Mouse (Mus musculus) hindbrain, embryonic 11.5 days (tissue): ENCODE measurements around the gene Ppp4r4. TPM values are rescaled to one million over a fixed set of nuclear protein-coding genes. Genes with fewer than 3 reads are reported as not detected.

Experiments used
- ATAC-seq: fragments of 200-750 bp; cut with Nextera tagmentation; 2 replicates; pipeline ENCODE4 v1.8.0; 2017; ENCODE audit warnings: mild to moderate bottlenecking, moderate TSS enrichment, moderate library complexity; ENCODE audit not compliant: low FRiP score
- DNase-seq: peaks from one replicate; pipeline ENCODE4 v3.0.0-alpha.2; 2015; ENCODE audit warnings: low spot score
- H3K27ac ChIP-seq: fragments of 300-500 bp; sonication (generic); 2 replicates; pipeline ENCODE4 v1.5.1; 2014; ENCODE audit warnings: mild to moderate bottlenecking, low read depth, low read length
- H3K27me3 ChIP-seq: fragments of 300-500 bp; sonication (generic); 2 replicates; pipeline ENCODE4 v1.6.1; 2014; ENCODE audit warnings: mild to moderate bottlenecking, low read length, moderate library complexity, mixed read lengths; ENCODE audit not compliant: control insufficient read depth, insufficient read depth
- H3K36me3 ChIP-seq: fragments of 300-500 bp; sonication (generic); 2 replicates; pipeline ENCODE4 v1.6.1; 2014; ENCODE audit warnings: mild to moderate bottlenecking, low read length, moderate library complexity, mixed read lengths; ENCODE audit not compliant: control insufficient read depth, insufficient read depth
- H3K4me1 ChIP-seq: fragments of 300-500 bp; sonication (generic); replicated peaks from 2 replicates; pipeline ENCODE4 v1.6.1; 2014; ENCODE audit warnings: low read length, mixed read lengths; ENCODE audit not compliant: control insufficient read depth, insufficient read depth
- H3K4me2 ChIP-seq: fragments of 300-500 bp; sonication (generic); replicated peaks from 2 replicates; pipeline ENCODE4 v1.6.1; 2014; ENCODE audit warnings: mild to moderate bottlenecking, low read depth, low read length
- H3K4me3 ChIP-seq: fragments of 300-500 bp; sonication (generic); 2 replicates; pipeline ENCODE4 v1.5.1; 2014; ENCODE audit warnings: low read depth, low read length
- H3K9ac ChIP-seq: fragments of 300-500 bp; sonication (generic); 2 replicates; pipeline ENCODE4 v1.6.1; 2014; ENCODE audit warnings: low read depth, low read length
- H3K9me3 ChIP-seq: fragments of 300-500 bp; sonication (generic); 2 replicates; pipeline ENCODE4 v1.6.1; 2016; ENCODE audit warnings: low read length; ENCODE audit not compliant: control insufficient read depth
- WGBS: fragments of 180-500 bp; shearing (Covaris S2); extraction: QIAGEN DNeasy Blood & Tissue Kit; methylation state at CpG from one replicate; pipeline ENCODE4 v1.1.7; 2014; 5-methylcytosine and 5-hydroxymethylcytosine counted together
- polyA plus RNA-seq: library from polyadenylated mRNA; unstranded; fragments of >200 nt; fragmentation: Nextera tagmentation; extraction: Ambion mirVana; gene quantifications from 2 replicates; pipeline ENCODE4 v1.2.1, GENCODE M21; 2014

Ppp4r4 gene
- polyA plus RNA-seq, 1 experiment from 2014 or later = 2.7 TPM

GRCm38 (mm10) chr12:103616860-103617261 lies 84.8 kb downstream of the Ppp4r4 start:
- Histone ChIP-seq H3K36me3 (no peaks in the 10 kb centered on the region), H3K9ac (no peak overlapping the region), H3K9me3 (no peaks in the 10 kb centered on the region), H3K4me2 (no peak overlapping the region), H3K4me3 (no peak overlapping the region), H3K27ac (no peak overlapping the region), H3K27me3 (no peaks in the 10 kb centered on the region), H3K4me1 (no peaks in the 10 kb centered on the region)
- DNase-seq (no peak), ATAC-seq (no peak)
- 92% methylated on average over 10 of the region's 10 CpGs for WGBS

- no peak within 1 kb of the TSS for H3K9ac ChIP-seq
- H3K4me3 ChIP-seq = no peak within 1 kb of the TSS
- no peaks in the 10 kb centered on the region for H3K9me3 ChIP-seq
- no peak for ATAC-seq
- no peaks in the 10 kb centered on the region for H3K27me3 ChIP-seq
- WGBS = 79% methylated on average over 3 of the region's 3 CpGs
- H3K36me3 ChIP-seq = no peaks in the 10 kb centered on the region
- no peak within 1 kb of the TSS for H3K4me2 ChIP-seq
- no peak within 1 kb of the TSS for H3K27ac ChIP-seq
- H3K4me1 ChIP-seq = no peaks in the 10 kb centered on the region
- no peak for DNase-seq
These were observed 99.1 kb downstream of the Ppp4r4 start, which contains the start of gene Serpina10 for GRCm38 (mm10) chr12:103631203-103631612. TSS of gene Serpina10 (minus strand) at chr12:103631444.

DNA sequence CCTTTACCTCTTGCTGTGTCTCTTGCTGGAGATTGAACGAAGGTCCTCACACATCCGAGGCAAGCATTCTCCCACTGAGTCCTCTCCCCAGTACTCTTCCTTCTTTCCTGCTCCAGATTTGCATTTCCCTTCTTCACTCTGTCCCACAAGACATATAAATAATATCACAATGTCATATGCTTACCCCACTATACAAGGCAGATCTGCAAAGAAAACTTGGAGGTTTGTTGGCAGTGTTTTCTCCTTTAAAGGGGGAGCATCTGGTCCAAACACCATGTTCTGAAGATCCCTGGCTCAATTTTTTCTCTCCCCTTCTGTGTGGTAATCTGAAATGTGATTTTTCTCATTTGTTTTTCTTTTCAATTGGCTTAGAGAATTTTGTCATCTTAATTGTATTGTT lies 102.3 kb downstream of the Ppp4r4 start:
- Histone ChIP-seq H3K36me3 (no peaks in the 10 kb centered on the region), H3K27ac (no peak overlapping the region), H3K4me2 (no peak overlapping the region), H3K4me3 (no peak overlapping the region), H3K9me3 (no peaks in the 10 kb centered on the region), H3K4me1 (no peaks in the 10 kb centered on the region), H3K9ac (no peak overlapping the region), H3K27me3 (no peaks in the 10 kb centered on the region)
- ATAC-seq = no peak
- DNase-seq = no peak
- WGBS = 70% methylated on average over 2 of the region's 2 CpGs

DNA sequence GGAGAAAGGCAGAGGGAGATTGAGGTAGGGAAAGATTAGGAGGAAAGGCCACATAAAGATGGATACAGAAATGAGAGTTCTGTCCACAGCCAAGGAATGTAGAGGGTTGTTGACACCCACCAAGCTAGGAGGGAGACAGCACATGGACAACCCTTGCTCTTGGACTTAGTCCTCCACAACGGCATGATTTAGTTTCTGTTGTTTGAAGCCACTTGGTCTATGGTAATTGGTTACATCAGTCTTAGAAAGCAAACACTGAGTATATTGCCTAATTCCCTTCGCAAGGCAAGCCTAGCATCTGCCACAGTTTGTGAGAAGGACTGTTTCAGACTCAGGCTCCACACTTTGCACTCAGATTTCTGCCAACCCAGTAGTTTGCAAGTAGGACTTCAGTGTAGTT lies 103.8 kb downstream of the Ppp4r4 start:
- no peak for DNase-seq
- Histone ChIP-seq H3K4me3 (no peak overlapping the region), H3K9me3 (no peaks in the 10 kb centered on the region), H3K36me3 (no peaks in the 10 kb centered on the region), H3K9ac (no peak overlapping the region), H3K4me1 (no peaks in the 10 kb centered on the region), H3K27ac (no peak overlapping the region), H3K27me3 (no peaks in the 10 kb centered on the region), H3K4me2 (no peak overlapping the region)
- no peak for ATAC-seq
- 90% methylated on average over 2 of the region's 2 CpGs for WGBS

GRCm38 (mm10) chr12:103643336-103643735 lies 111.3 kb downstream of the Ppp4r4 start:
- peak; percentile 51; the same call in 1 of the 2 replicates for ATAC-seq
- peak; percentile 90 for DNase-seq

DNA sequence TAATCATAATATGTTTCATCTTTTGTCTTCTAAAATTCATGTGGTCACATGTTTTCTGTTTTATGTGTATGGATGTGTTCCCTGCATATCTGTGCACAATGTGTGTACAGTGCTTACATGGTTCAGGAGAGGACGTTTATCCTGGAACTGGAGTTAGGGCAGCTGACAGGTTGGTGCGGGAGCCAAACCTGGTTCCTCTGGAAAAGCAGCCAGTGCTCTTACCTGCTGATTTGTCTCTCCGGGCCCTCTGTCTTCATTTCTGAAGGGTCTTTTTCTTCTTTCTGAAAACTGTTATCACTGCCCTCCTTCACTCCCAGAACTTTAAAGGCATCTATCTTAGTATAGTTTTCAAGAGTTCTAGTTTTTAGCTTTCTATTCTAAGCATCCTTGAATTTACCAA lies 111.7 kb downstream of the Ppp4r4 start:
- no peaks in the 10 kb centered on the region for H3K36me3 ChIP-seq
- ATAC-seq (no peak), DNase-seq (no peak)
- no peak overlapping the region for H3K4me2 ChIP-seq
- no peaks in the 10 kb centered on the region for H3K27me3 ChIP-seq
- 80% methylated on average over 3 of the region's 3 CpGs for WGBS
- H3K9ac ChIP-seq = no peak overlapping the region
- no peak overlapping the region for H3K27ac ChIP-seq
- H3K4me1 ChIP-seq = no peaks in the 10 kb centered on the region
- H3K4me3 ChIP-seq = no peak overlapping the region
- no peaks in the 10 kb centered on the region for H3K9me3 ChIP-seq

More at GRCm38 (mm10) chr12:103643336-103643735, 111.3 kb downstream of the Ppp4r4 start:
- Histone ChIP-seq H3K27me3 (no peaks in the 10 kb centered on the region), H3K4me1 (no peaks in the 10 kb centered on the region), H3K4me3 (no peak overlapping the region), H3K4me2 (no peak overlapping the region), H3K9me3 (no peaks in the 10 kb centered on the region), H3K36me3 (no peaks in the 10 kb centered on the region), H3K27ac (no peak overlapping the region), H3K9ac (no peak overlapping the region)
- 2% methylated on average over 2 of the region's 2 CpGs for WGBS

DNA sequence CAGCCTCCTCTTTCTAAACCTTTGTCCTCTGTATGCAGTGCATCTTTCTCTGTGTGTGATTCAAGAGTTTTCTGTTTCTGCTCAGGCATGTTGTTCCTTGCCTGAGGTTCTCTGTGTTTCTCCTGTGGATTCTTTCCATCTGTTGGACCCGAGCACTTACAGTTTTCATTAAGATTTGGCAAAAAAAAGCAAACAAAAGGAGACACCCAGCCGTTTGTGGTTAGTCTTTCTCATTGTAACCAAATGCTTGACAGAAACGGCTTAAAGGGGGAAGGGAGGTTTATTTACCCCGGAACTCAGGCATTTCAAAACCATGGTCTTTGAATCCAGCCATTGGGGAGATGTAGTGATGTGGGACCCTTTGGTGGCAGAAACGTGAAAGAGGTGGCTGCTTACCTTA lies 112.5 kb downstream of the Ppp4r4 start:
- WGBS = 35% methylated on average over 5 of the region's 5 CpGs
- H3K4me3 ChIP-seq = no peak overlapping the region
- H3K9me3 ChIP-seq = no peaks in the 10 kb centered on the region
- no peak overlapping the region for H3K27ac ChIP-seq
- H3K4me1 ChIP-seq = no peaks in the 10 kb centered on the region
- no peak for ATAC-seq
- H3K36me3 ChIP-seq = no peaks in the 10 kb centered on the region
- DNase-seq = no peak
- no peaks in the 10 kb centered on the region for H3K27me3 ChIP-seq
- H3K4me2 ChIP-seq = no peak overlapping the region
- H3K9ac ChIP-seq = no peak overlapping the region

- DNase-seq = no peak
- no peak for ATAC-seq
- H3K27ac ChIP-seq = no peak overlapping the region
- H3K4me1 ChIP-seq = no peaks in the 10 kb centered on the region
- H3K36me3 ChIP-seq = no peaks in the 10 kb centered on the region
- no peaks in the 10 kb centered on the region for H3K9me3 ChIP-seq
- H3K4me3 ChIP-seq = no peak overlapping the region
- H3K9ac ChIP-seq = no peak overlapping the region
- H3K4me2 ChIP-seq = no peak overlapping the region
- H3K27me3 ChIP-seq = no peaks in the 10 kb centered on the region
- WGBS = 84% methylated on average over 2 of the region's 2 CpGs
These were observed 114.2 kb downstream of the Ppp4r4 start for GRCm38 (mm10) chr12:103646314-103646713.

- H3K27me3 ChIP-seq = no peaks in the 10 kb centered on the region
- H3K4me2 ChIP-seq = no peak overlapping the region
- H3K4me3 ChIP-seq = no peak overlapping the region
- no peak overlapping the region for H3K9ac ChIP-seq
- WGBS = 97% methylated on average over 2 of the region's 2 CpGs
- no peaks in the 10 kb centered on the region for H3K4me1 ChIP-seq
- no peak overlapping the region for H3K27ac ChIP-seq
- DNase-seq = no peak
- H3K36me3 ChIP-seq = no peaks in the 10 kb centered on the region
- no peaks in the 10 kb centered on the region for H3K9me3 ChIP-seq
- no peak for ATAC-seq
These were observed 121.8 kb downstream of the Ppp4r4 start for GRCm38 (mm10) chr12:103653836-103654235.
